Mouse (Mus musculus) right cerebral cortex, postnatal 36 days (tissue): ENCODE results near the gene Ppat.
"Not testable (repeated sequence)": the region's sequence is repeated elsewhere in the genome, so short reads cannot be mapped to it uniquely, and the experiment has no call there.

Source experiments
- DNase-seq, 2 experiments: peaks; one replicate each; pipeline ENCODE4 v3.0.0; 2022; ENCODE audit warnings: low spot score in 2 of 2, mixed read lengths in 1 of 2

Ppat gene

DNA sequence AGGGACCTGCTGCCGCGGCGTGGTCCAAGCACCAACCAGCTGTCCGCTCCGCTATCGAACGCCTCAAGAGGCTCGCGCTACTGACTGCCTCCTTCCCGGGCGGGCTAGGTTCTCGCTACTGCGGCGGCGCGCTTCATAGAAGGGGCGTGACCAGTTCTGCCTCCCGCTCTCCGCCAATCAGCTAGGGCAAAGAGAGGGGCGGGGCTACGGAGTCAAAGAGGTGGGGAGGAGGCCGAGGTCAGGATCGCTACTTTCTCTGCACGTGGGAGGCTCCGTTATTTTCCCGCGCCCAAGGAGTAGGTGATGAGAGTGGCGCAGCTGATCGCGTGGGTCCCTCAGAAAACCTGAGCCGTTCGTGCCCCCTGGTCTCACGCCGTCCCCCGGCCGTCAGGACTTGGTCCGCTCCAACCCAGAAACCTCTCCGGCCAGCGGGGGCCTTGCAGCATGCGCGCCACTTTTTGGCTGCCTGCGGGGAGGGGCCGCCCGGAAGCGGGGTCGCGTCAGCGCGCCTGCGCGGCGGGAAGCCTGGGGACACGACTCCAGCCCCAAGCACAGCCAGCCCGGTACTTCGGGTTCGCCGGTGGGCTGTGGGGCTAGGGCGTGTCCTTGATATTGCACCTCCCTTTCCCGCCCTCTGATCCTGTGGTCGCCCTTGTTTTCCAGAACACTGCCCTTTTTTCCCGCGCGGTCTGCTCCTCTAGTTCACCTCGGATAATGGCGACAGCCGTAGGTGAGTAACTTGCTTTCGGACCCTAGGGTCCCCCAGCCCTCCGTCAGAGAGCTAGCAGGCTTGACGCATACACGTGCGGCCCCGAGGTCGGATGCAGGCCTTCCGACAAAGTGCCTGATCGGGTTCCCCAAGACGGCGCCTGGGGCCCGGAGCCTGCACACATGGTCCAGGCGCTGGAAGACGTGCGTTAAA is at the start of gene Ppat, which contains the start of gene Paics:
Ppat (minus strand) TSS at position 473 of the 922 bp plus-strand sequence.
Paics (plus strand) TSS at position 202 of the 922 bp plus-strand sequence.
- peak; percentile 95 for DNase-seq

GRCm38 (mm10) chr5:76998416-76998815 is 47.0 kb upstream of the Ppat start:
- no peak for DNase-seq

- no peak for DNase-seq
These were observed 41.9 kb upstream of the Ppat start for GRCm38 (mm10) chr5:76993174-76993814.

GRCm38 (mm10) chr5:76990789-76991188 is 39.4 kb upstream of the Ppat start:
- DNase-seq, result no peak

DNA sequence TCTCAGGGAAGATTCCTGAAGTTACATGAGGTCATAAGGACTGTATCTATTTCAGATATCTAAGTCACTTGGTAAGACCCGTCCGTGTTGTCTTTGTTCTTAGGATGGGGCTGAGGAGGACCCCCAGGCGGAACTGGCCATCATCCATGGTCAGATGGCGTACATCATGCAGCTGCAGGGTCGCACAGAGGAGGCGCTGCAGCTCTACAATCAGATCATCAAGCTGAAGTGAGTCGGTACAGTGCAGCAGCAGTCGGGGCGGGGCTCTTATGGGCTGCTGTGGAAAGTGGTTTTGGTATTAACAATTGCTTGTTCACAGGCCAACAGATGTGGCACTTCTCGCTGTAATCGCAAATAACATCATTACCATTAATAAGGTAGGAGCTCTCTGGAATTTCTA is 32.6 kb upstream of the Ppat start:
- no peak for DNase-seq

GRCm38 (mm10) chr5:76975736-76976135 is 24.4 kb upstream of the Ppat start:
- DNase-seq, result no peak

- DNase-seq, result peak; percentile 68 to 72
These were observed 23.3 kb upstream of the Ppat start, which contains the start of gene Srp72 for GRCm38 (mm10) chr5:76974554-76975285. Gene Srp72, plus strand, starts transcription at chr5:76974683.

DNA sequence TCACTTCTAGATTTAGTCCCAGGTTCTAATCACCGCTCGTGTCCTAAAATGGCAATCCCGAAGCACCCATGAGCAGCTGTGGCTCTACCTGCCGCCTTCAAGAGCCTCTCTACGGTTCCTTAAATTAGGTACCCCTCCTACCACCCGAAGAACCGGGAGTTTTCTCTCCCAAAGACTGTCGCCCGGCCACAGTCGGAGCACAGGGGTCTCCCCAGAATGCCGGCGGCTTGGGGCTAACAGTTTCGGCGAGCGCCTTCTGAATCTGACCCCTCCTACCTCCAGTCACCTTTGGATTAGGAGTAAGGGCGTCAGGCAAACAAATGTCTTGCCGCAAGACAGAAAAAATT is 22.8 kb upstream of the Ppat start:
- DNase-seq, result no peak

DNA sequence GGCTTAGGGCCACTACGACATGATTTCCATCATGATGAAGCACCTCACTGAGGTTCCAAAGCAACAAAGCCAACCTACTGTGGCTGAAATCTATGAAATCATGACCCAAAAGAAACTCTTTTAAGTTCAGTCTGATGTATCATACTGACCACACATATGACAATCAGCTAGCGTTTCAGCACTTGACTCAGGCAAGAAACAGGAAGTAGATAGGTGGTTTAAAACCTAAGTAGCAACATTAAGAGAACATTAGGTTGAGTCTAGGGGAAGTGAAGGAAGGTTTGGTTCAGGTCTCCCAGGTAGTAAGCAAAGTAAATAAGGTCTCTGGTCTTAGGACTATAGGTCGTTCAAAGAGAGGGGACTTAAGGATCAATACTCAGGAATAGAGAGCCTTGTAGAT is 22.1 kb upstream of the Ppat start:
- no peak for DNase-seq

GRCm38 (mm10) chr5:76971115-76971514 is 19.7 kb upstream of the Ppat start:
- not testable (repeated sequence) for DNase-seq

- DNase-seq, result no peak
These were observed 17.9 kb upstream of the Ppat start for GRCm38 (mm10) chr5:76969250-76969649.

DNA sequence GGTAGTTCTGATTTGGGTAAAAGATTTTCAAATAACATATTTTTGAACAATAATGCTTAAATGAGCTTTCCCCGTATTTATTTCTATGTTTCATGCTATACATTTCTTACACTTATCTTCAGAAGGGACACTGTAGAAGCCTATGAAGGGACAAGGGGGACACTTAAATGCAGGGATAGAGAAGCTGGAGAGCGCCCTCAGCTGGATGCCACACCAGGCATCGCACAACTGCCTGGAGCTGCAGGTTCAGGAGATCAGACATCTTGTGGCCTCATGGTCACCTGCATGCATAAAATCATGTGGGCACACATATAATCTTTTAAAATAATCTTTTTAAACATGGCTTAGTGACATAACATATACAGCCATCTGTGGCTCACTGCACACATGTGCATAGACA is 13.3 kb upstream of the Ppat start:
- DNase-seq, result no peak

GRCm38 (mm10) chr5:76962545-76962944 is 11.2 kb upstream of the Ppat start:
- DNase-seq, result no peak

GRCm38 (mm10) chr5:76959587-76959986 is 8.2 kb upstream of the Ppat start:
- DNase-seq, result no peak

- no peak for DNase-seq
These were observed 6.6 kb upstream of the Ppat start for GRCm38 (mm10) chr5:76957954-76958353.

DNA sequence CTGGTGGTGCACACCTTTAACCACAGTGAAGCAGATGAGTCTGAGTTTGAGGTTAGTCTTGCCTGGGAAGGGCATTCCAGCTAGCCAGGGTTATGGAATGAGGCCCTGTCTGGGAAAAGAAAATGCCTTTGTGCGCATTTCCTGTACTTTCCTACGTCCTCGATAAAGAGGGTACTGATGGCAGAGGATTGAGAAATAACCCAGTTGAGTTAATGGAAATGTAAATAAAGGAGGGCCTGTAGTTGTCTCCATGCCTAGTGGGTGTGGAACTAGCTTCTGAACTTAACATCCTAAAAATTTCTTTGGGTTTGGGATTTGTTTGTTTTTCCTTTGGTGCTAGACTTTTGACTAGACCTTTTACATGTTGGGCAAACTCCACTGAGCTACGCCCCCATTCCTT is 4.1 kb upstream of the Ppat start:
- DNase-seq, result no peak

DNA sequence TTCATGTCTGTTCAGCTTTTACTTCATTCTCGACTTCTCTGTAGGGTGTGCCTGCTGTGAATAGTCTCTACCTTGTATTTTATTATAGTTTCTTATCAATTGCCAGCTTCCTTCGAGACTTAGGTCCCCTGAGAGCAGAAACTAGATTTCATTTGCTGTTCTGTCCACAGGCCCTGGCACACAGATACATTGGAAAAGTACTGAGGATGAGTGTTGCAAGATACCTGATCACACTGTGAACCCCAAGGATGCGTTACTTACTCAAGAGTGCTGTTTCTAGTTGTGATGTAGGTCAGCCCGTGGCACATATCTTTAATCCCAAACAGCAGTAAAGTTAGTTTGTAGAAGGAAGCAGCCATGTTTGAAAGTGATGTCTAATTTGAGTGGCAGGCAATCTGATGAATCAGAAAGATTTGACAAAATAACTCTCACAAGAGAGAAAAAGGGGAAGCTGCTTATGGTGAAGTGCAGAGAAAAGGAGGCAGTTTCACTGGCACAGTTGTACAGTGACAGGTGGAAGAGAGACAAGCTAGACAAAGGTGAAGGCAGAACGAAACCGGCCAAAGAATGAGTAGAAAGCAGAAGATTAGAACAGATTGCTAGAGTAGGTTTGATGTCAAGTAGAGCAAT is 3.0 kb upstream of the Ppat start:
- no peak for DNase-seq

DNA sequence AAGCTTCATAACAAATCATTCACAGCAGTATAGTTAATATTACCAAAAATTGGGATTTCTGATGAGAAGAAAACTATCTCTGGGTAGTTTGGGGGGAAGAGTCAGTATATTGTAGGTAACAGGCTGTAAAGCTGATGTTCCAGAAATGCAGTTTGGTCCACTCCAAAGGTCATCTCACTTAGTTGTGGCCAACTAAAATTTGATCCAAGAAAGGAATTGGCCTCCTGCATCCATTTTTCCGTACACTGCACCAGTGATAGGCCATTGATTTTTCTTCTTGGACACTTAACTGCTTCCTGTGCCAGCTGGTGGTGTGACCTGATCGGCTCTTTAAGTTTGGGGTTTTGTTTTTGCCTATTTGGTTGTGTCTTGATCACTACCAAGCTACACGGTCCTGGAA is 2.4 kb upstream of the Ppat start:
- no peak for DNase-seq

- DNase-seq, result no peak
These were observed 998 bp upstream of the Ppat start for GRCm38 (mm10) chr5:76952112-76953040.

DNA sequence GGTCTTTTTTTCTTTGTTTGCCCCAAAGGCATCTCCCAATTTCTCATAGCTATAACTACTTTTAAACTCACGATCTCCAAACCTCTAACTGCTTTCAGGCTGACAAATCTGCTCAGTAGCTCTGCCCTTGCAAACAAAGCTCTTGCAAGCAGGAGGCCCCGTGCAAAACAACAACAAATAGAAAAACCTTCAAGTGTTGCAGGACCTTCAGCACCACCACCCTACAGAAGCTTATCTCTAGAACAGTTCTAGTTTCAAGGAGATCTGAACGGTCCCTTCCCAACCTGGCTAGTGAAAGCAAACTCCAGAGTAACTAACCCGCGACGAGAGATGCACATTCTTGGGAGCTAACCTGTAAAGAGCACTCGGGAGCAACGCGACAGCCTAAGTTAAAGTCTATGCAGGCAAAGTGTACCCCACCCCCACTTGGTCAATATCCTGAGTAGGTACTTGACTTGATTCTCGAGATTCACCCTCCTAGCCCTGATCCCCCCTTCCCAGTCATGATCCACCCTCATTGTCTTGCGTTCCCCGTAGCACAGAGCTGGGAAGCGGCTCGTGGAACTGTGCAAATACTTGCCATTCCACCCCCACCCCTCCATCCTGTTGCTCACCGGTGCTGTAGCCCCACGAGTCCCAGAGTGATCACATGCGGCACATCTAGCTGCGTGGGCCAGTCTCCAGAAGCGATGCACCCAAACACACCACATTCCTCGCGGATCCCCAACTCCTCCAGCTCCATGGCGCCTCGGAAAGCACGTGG is 854 bp downstream of the Ppat start:
- DNase-seq, result no peak
